Comparison of ENCODE assay signal across 8 mouse cellular contexts in the genomic region with DNA sequence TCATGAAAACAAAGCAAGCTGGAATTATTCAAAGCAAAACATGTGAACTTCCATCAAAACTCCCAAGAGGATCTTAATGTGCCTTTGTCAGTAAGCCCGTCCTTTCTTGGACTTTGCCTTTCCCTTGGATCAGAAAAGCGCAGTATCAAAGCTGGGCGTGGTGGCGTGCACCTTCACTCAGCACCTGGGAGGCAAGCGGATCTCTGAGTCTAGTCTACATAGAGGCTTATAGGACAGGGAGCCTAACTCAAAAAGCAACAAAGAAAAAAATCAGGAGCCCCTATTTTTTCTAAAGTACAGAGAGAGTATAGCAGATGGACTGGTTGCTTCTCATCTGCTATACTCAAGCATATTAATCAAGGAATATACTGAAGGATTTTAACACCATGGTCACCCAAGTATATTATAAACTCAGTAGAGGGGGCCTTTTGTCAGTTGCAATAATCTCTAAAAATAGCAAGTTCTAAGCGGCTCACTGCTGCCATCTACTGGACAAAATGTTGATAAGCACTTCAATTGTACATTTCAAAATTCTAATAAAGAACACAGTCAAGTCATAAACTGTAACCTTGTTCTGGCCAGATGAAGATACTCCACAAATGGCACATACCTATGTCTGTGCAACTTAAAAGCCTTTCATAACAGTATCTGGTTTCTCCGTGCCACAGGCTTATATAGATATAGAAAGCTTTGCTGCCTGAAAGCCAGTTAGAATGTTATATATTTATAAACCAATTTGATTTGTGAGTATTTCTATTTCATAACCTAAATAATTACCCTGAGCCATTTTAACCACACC. TPM values are rescaled to one million over a fixed set of nuclear protein-coding genes. Genes with fewer than 3 reads are reported as not detected.
DNase-seq lines count a peak whose midpoint lies in the region; ATAC-seq and TF ChIP-seq lines count a peak whose summit lies in the region.

No protein-coding gene starts in this region.

- peak; percentile 68 for ATAC-seq in inflammation-experienced regulatory T-cells, adult 6 months

- intact Hi-C loops in heart, adult 2 months (cut with DNase I) = loop anchor here (1.0 to 5.0 kb wide), 3 partner anchors 40 to 95 kb away; no protein-coding TSS in a partner anchor
- intact Hi-C loops in heart, postnatal 25 days (cut with DNase I) = loop anchor here (1.0 kb wide), 1 partner anchor 70 kb away; no protein-coding TSS in a partner anchor

- no peak for DNase-seq in heart, adult 2 months
- no peak for DNase-seq in heart, postnatal 25 days (ENCODE audit: low spot score)
- peak; percentile 32 for DNase-seq in urinary bladder, postnatal 14 days (ENCODE audit: low spot score)
- no peak for DNase-seq in urinary bladder, postnatal 4 days (ENCODE audit: low spot score in 2 of 2)
- DNase-seq in embryo, embryonic 11.5 days (ENCODE audit: low read depth, low spot score) = peak; percentile 43
- DNase-seq in mesoderm, embryonic 11.5 days (ENCODE audit: low read depth, low spot score) = peak; percentile 69
- peak; percentile 12 for DNase-seq in thymus, postnatal 25 days

- no peak for TF ChIP-seq EP300 in heart, adult 2 months (IDR thresholded peaks at IDR 0.05; ENCODE audit: insufficient read depth, low read depth, low read length)

- H3K9ac ChIP-seq in heart, adult 2 months (ENCODE audit: low read depth, low read length) = no peak overlapping the region; the same call in 1 of the 2 replicates

- WGBS in heart, adult 2 months = 60% methylated on average over 7 of the region's 7 CpGs

- H3K4me1 ChIP-seq in heart, adult 2 months (ENCODE audit: control insufficient read depth, insufficient read depth, low read length) = peaks cover 2% of the 10 kb centered on the region

- no peaks in the 10 kb centered on the region; the same call in 1 of the 2 replicates for H3K79me2 ChIP-seq in heart, adult 2 months (replicated peaks; ENCODE audit: control insufficient read depth, insufficient read depth, low read length)

- TF ChIP-seq CTCF in heart, adult 2 months (IDR thresholded peaks at IDR 0.05) = peak; percentile 89

- H3K36me3 ChIP-seq in heart, adult 2 months (ENCODE audit: control insufficient read depth, insufficient read depth, low read length) = peaks cover 10% of the 10 kb centered on the region

- H3K4me3 ChIP-seq in heart, adult 2 months = no peak overlapping the region

- H3K27ac ChIP-seq in heart, adult 2 months = no peak overlapping the region

- TF ChIP-seq POLR2A in heart, adult 2 months (IDR thresholded peaks at IDR 0.05; ENCODE audit: insufficient read depth, low read depth, low read length) = no peak

- no peaks in the 10 kb centered on the region for H3K27me3 ChIP-seq in heart, adult 2 months (ENCODE audit: control insufficient read depth, insufficient read depth, low read length)

RNA-seq across cellular contexts. Expression of a gene that starts 31.3 kb away (rescaled TPM):
- total RNA-seq in heart, adult 2 months (2021) = 100 to 1,000 TPM; 106 to 122 TPM
- 63.1 and 107 TPM in 2 replicates for polyA plus RNA-seq in heart, adult 2 months (2012; rRNA removed)
- 100 to 1,000 TPM; 112 to 119 TPM for total RNA-seq in heart, postnatal 25 days (2021)
- 10 to 100 TPM; 19.7 to 22.5 (median 20.2) TPM for polyA plus RNA-seq in inflammation-experienced regulatory T-cells, adult 6 months (2017; shearing (Covaris generic))

Comparison
In these comparisons a context has a peak if more than half of its experiments do, and no peak if none do; other contexts are left out.
1. DNase-seq: peak in urinary bladder, postnatal 14 days (single experiment), embryo, embryonic 11.5 days (single experiment), mesoderm, embryonic 11.5 days (single experiment) and thymus, postnatal 25 days (single experiment); none in heart, adult 2 months (0 of 2), heart, postnatal 25 days (single experiment) and urinary bladder, postnatal 4 days (0 of 2).